11 mouse cellular contexts compared by ENCODE assay signal in genomic region chr16:94890581-94890980, GRCm38 (mm10).
"Had no signal": no experiment of that assay in that cellular context is flagged by ENCODE, and none has a peak within 500 bp of the region (broad histone marks: within the 10 kb centered on the region; RNA-seq: fewer than 3 reads in every experiment).

No protein-coding gene starts in this region.

- H3K9ac ChIP-seq: liver, embryonic 15.5 days; midbrain, embryonic 12.5 days; stomach, embryonic 15.5 days had no signal

- H3K4me1 ChIP-seq: limb, embryonic 10.5 days; liver, embryonic 15.5 days; megakaryocyte, embryonic 14.5 days; midbrain, embryonic 12.5 days; stomach, embryonic 15.5 days had no signal

- H3K27ac ChIP-seq: limb, embryonic 10.5 days; liver, embryonic 15.5 days; macrophage; midbrain, embryonic 12.5 days; stomach, embryonic 15.5 days had no signal

- H3K4me2 ChIP-seq: liver, embryonic 11.5 days; liver, embryonic 15.5 days; midbrain, embryonic 12.5 days; stomach, embryonic 15.5 days had no signal

- DNase-seq: lung, adult 2 months; right cerebral cortex, postnatal 14 days; thymus, adult 2 months; thymus, postnatal 25 days had no signal

- H3K27me3 ChIP-seq: liver, embryonic 15.5 days; midbrain, embryonic 12.5 days; stomach, embryonic 15.5 days had no signal

- H3K36me3 ChIP-seq: limb, embryonic 10.5 days; liver, embryonic 15.5 days; midbrain, embryonic 12.5 days; stomach, embryonic 15.5 days had no signal

- H3K9me3 ChIP-seq: limb, embryonic 10.5 days; liver, embryonic 15.5 days; megakaryocyte, embryonic 14.5 days; midbrain, embryonic 12.5 days; stomach, embryonic 15.5 days had no signal

- H3K4me3 ChIP-seq: limb, embryonic 10.5 days; liver, embryonic 15.5 days; megakaryocyte, embryonic 14.5 days; midbrain, embryonic 12.5 days; stomach, embryonic 15.5 days had no signal
